Mouse (Mus musculus) erythroblast, embryonic 14.5 days (primary cell): ENCODE data around the gene Lilra6.

Experiments
- GATA1 ChIP-seq: IDR thresholded peaks from 2 replicates; pipeline ENCODE4 v1.6.1; 2012; ENCODE audit warnings: low read length, inconsistent platforms, mixed read lengths
- TAL1 ChIP-seq: IDR thresholded peaks from 3 replicates; pipeline ENCODE4 v1.6.1; 2012; ENCODE audit warnings: low read length, inconsistent platforms, mixed read lengths

GRCm38 (mm10) chr7:3903704-3904103 lies 11.6 kb downstream of the Lilra6 start:
- no peak for TF ChIP-seq TAL1
- TF ChIP-seq GATA1, result no peak
